Mouse (Mus musculus): Measurements from ENCODE around the gene Mgea5. TPM values are rescaled to one million over a fixed set of nuclear protein-coding genes. Genes with fewer than 3 reads are reported as not detected.

Mgea5 gene
- polyA plus RNA-seq, 1 experiment from 2014 or later: 93.2 TPM

DNA sequence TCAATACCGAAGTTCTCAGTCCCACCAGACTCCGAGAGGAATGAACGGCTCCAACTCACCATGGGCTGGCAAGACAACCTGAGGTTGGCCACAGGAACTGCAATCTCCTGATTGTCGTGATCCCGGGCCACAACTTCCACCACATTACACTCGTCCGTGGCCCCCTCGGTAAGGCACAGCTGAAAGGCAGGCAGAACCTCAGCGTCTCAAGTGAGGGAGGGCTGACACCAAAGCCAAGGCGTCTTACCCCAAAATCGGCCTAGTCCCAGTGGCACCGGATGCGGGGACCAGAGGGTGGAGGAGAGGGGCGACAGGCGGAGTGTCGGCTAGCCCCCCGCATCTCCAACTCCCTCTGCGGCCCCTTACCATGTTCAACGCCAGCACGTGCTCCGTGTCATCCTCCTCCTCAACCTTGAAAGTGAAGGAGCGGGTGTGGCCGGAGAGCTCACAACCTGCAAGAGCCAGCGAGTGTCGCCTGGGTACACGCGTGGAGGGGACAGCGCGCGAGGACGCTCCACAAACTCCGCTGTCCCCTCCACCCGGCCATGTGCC is 34.9 kb downstream of the Mgea5 start:
- no peak; the same call in 1 of the 2 replicates for ATAC-seq (ENCODE audit: low FRiP score)
- 3% methylated on average over 33 of the region's 33 CpGs for WGBS
- Histone ChIP-seq H3K4me3 (ENCODE audit: low read depth, low read length) (peak overlapping the region; percentile 80), H3K4me2 (replicated peaks; ENCODE audit: low read depth, low read length) (peak overlapping the region; percentile 97), H3K36me3 (ENCODE audit: control insufficient read depth, insufficient read depth, low read length) (peaks cover 5% of the 10 kb centered on the region), H3K27me3 (ENCODE audit: control insufficient read depth, insufficient read depth, low read length) (peaks cover 30% of the 10 kb centered on the region), H3K4me1 (replicated peaks; ENCODE audit: control insufficient read depth, insufficient read depth, low read length) (peaks cover 6% of the 10 kb centered on the region), H3K9ac (ENCODE audit: low read depth, low read length) (peak overlapping the region; percentile 79), H3K27ac (ENCODE audit: low read depth, low read length) (no peak overlapping the region), H3K9me3 (ENCODE audit: control insufficient read depth, low read length) (no peaks in the 10 kb centered on the region)
- DNase-seq (ENCODE audit: low spot score): peak; percentile 41

DNA sequence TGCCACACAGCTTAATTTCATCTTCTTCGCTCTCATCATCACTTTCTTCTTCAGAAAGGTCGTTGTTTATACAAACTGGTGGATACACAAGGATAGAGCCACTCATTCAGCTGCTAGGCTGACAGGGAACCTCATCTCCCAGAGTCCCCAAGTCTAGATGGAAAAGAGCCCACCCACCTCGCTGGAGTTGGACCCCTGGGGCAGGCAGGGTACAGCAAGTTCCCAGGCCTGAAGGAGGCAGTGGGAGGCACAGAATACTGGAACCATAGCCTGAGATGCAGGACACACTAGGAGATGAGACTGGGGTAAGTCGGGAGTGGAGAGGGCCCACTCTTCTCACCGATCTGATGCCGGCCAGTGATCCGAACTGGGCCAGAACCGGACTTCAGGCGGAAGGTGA is 35.4 kb downstream of the Mgea5 start:
- Histone ChIP-seq H3K36me3 (ENCODE audit: control insufficient read depth, insufficient read depth, low read length) (peaks cover 3% of the 10 kb centered on the region; the same call in 1 of the 2 replicates), H3K27me3 (ENCODE audit: control insufficient read depth, insufficient read depth, low read length) (peaks cover 36% of the 10 kb centered on the region), H3K4me3 (ENCODE audit: low read depth, low read length) (no peak overlapping the region), H3K9me3 (ENCODE audit: control insufficient read depth, low read length) (no peaks in the 10 kb centered on the region), H3K9ac (ENCODE audit: low read depth, low read length) (no peak overlapping the region), H3K27ac (ENCODE audit: low read depth, low read length) (no peak overlapping the region), H3K4me2 (replicated peaks; ENCODE audit: low read depth, low read length) (peak overlapping the region; percentile 97), H3K4me1 (replicated peaks; ENCODE audit: control insufficient read depth, insufficient read depth, low read length) (peaks cover 6% of the 10 kb centered on the region)
- WGBS: 55% methylated on average over 9 of the region's 9 CpGs
- ATAC-seq (ENCODE audit: low FRiP score) (no peak), DNase-seq (ENCODE audit: low spot score) (no peak)

DNA sequence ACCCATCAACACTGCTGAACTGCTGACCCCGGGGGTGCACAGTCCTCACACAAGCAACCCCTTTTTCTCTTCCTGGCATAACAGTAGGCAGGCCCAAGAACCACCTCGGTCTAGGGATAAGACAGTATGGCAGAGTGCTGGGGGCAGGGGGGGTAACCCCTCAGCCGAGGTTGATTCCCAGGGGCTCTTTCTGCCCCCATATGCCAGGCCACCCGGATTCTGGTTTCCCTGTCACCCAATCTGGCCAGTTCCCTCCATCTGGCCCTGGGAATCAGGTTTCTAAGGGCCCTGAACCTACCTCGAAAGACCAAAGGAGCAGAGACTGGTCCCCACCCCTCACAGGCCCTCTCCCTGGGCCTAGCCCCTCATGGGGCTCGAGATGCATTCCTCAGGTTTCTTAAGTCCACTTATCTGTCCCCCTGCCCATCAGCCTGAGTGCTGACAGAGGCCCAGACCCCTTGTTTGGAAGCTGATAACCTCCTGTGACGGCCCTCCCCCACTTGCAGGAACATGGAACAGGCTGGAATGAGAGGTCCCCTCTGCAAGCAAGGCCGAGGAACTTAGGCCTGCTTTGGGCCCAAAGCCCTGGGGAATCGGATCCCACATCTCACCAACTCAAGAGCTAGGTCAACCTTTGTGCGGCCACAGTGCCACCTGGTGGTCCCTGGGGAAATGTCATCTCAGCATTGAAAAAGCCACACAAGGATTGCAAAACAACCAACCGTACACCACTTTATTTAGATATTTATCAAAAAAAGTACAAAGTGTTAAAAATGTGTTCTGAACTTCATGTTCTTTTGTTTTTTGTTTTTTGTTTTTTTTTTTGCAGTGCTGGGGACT is 36.4 kb downstream of the Mgea5 start:
- no peak overlapping the region for H3K9ac ChIP-seq (ENCODE audit: low read depth, low read length)
- H3K36me3 ChIP-seq (ENCODE audit: control insufficient read depth, insufficient read depth, low read length): peaks cover 3% of the 10 kb centered on the region; the same call in 1 of the 2 replicates
- H3K4me3 ChIP-seq (ENCODE audit: low read depth, low read length): no peak overlapping the region
- H3K27me3 ChIP-seq (ENCODE audit: control insufficient read depth, insufficient read depth, low read length): peaks cover 45% of the 10 kb centered on the region
- no peaks in the 10 kb centered on the region for H3K9me3 ChIP-seq (ENCODE audit: control insufficient read depth, low read length)
- peaks cover 11% of the 10 kb centered on the region for H3K4me1 ChIP-seq (replicated peaks; ENCODE audit: control insufficient read depth, insufficient read depth, low read length)
- DNase-seq (ENCODE audit: low spot score): peak; percentile 91
- H3K4me2 ChIP-seq (replicated peaks; ENCODE audit: low read depth, low read length): no peak overlapping the region
- no peak overlapping the region for H3K27ac ChIP-seq (ENCODE audit: low read depth, low read length)
- WGBS: 36% methylated on average over 11 of the region's 11 CpGs
- ATAC-seq (ENCODE audit: low FRiP score): no peak

DNA sequence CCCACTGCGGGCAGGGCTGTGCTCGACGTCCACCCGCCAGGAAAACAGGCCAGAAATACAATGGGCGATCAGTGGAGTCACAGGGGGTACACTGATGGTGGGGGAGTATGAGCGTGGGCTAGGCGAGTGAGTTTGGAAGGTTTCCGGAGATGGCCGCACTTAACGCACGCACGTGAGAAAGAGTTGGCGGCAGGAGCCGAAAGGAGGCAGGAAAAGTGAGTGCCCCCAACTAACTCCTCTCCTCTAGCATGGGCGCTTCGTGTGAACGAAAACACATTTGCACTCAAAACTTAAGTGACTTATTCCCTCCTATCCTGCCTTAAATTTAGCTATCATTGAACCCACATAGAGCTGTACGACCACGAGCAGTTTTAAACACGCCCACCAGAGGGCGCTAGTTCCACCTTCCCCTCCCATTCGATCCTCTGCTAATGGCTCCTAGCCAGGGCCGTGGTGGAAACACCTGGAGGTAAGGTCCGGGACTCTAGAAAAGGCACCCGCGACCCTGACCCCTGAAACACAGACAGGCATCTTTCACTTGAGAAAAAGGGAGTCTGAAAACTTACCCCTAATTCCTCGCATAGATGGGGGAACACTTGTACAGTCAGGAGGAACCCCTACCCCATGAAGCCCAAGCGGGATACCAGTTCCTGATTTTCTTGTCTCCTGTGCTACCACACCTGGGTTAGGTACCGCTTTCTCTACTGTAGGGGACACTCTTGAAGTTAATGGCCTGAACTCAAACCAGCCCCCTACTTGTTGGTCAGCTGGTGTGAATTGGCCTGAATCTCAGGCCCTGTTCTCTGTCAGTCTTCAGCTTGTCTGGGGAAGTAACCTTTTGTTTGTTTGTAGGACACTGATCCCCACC is 37.2 kb downstream of the Mgea5 start:
- H3K36me3 ChIP-seq (ENCODE audit: control insufficient read depth, insufficient read depth, low read length): no peaks in the 10 kb centered on the region; the same call in 1 of the 2 replicates
- H3K27me3 ChIP-seq (ENCODE audit: control insufficient read depth, insufficient read depth, low read length): peaks cover 54% of the 10 kb centered on the region
- H3K4me2 ChIP-seq (replicated peaks; ENCODE audit: low read depth, low read length): no peak overlapping the region
- no peak overlapping the region for H3K4me3 ChIP-seq (ENCODE audit: low read depth, low read length)
- WGBS: 7% methylated on average over 29 of the region's 29 CpGs
- peaks cover 11% of the 10 kb centered on the region for H3K4me1 ChIP-seq (replicated peaks; ENCODE audit: control insufficient read depth, insufficient read depth, low read length)
- no peaks in the 10 kb centered on the region for H3K9me3 ChIP-seq (ENCODE audit: control insufficient read depth, low read length)
- no peak overlapping the region for H3K27ac ChIP-seq (ENCODE audit: low read depth, low read length)
- H3K9ac ChIP-seq (ENCODE audit: low read depth, low read length): no peak overlapping the region
- peak; percentile 58; the same call in 1 of the 2 replicates for ATAC-seq (ENCODE audit: low FRiP score)
- DNase-seq (ENCODE audit: low spot score): peak; percentile 87

DNA sequence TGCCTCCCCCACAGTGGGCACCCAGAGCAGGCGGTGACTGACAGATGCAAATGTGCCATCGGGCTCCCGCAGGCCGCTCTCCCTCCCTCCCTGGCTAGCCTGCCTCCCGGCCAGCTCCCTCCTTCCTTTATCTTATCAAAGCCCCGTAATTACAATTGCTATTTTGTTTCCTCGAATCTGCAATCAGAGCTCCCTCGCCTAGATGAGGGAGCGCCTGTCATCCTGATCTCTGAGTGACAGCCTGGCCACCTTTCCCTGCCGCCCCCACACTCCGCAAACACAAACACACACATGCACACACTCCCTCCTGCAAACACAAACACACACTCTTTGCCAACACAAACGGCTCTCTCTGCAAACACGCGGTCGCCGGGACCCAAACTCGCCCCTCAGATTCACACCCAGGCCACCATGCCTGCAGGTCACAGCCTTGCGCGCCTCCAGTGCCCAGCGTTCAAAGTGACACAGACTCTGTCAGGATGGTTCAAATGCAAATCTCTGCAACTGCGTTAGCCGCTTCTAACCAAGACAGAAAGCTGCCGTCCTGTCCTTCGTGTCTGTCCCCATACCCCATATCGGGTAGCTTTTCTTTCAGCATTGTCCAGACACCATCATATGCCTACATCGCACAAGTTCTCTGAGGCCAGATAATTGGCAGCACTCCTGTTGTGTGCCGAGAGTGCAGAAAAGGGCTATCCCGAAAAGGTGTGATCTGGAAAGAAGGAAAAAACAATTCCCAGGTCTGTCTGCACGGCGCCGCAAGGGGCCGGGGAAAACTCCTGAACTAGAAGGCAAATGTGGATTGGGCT is 38.1 kb downstream of the Mgea5 start:
- ATAC-seq (ENCODE audit: low FRiP score) (no peak), DNase-seq (ENCODE audit: low spot score) (peak; percentile 49)
- Histone ChIP-seq H3K9me3 (ENCODE audit: control insufficient read depth, low read length) (no peaks in the 10 kb centered on the region), H3K27ac (ENCODE audit: low read depth, low read length) (no peak overlapping the region), H3K4me1 (replicated peaks; ENCODE audit: control insufficient read depth, insufficient read depth, low read length) (peaks cover 11% of the 10 kb centered on the region), H3K27me3 (ENCODE audit: control insufficient read depth, insufficient read depth, low read length) (peaks cover 62% of the 10 kb centered on the region), H3K36me3 (ENCODE audit: control insufficient read depth, insufficient read depth, low read length) (no peaks in the 10 kb centered on the region), H3K9ac (ENCODE audit: low read depth, low read length) (no peak overlapping the region), H3K4me3 (ENCODE audit: low read depth, low read length) (no peak overlapping the region), H3K4me2 (replicated peaks; ENCODE audit: low read depth, low read length) (no peak overlapping the region)
- 1% methylated on average over 32 of the region's 32 CpGs for WGBS

DNA sequence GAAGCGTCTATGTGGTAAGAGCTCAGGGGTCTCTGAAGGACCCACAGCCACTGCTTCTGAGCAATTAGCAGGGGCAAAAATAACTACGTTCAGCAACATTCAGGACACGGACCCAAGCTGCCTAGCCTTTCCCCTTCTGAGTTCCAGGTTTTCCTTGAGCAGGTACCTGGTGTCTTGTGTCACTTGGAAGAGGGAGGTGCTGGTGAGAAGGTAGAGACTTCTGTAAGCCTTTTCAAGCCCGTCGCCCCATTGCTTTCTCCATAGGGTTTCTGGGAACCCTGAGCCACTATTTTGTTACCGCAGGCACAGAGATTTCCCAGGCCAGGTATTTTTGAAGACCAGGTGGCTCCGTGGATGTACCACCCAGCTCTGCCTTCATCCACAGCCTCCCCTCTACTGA is 40.0 kb downstream of the Mgea5 start:
- no peak overlapping the region for H3K27ac ChIP-seq (ENCODE audit: low read depth, low read length)
- WGBS: 16% methylated on average over 7 of the region's 7 CpGs
- DNase-seq (ENCODE audit: low spot score): no peak
- no peak overlapping the region for H3K4me3 ChIP-seq (ENCODE audit: low read depth, low read length)
- H3K9ac ChIP-seq (ENCODE audit: low read depth, low read length): no peak overlapping the region
- peaks cover 77% of the 10 kb centered on the region for H3K27me3 ChIP-seq (ENCODE audit: control insufficient read depth, insufficient read depth, low read length)
- no peaks in the 10 kb centered on the region for H3K9me3 ChIP-seq (ENCODE audit: control insufficient read depth, low read length)
- peaks cover 9% of the 10 kb centered on the region for H3K4me1 ChIP-seq (replicated peaks; ENCODE audit: control insufficient read depth, insufficient read depth, low read length)
- no peak for ATAC-seq (ENCODE audit: low FRiP score)
- no peak overlapping the region for H3K4me2 ChIP-seq (replicated peaks; ENCODE audit: low read depth, low read length)
- H3K36me3 ChIP-seq (ENCODE audit: control insufficient read depth, insufficient read depth, low read length): no peaks in the 10 kb centered on the region

DNA sequence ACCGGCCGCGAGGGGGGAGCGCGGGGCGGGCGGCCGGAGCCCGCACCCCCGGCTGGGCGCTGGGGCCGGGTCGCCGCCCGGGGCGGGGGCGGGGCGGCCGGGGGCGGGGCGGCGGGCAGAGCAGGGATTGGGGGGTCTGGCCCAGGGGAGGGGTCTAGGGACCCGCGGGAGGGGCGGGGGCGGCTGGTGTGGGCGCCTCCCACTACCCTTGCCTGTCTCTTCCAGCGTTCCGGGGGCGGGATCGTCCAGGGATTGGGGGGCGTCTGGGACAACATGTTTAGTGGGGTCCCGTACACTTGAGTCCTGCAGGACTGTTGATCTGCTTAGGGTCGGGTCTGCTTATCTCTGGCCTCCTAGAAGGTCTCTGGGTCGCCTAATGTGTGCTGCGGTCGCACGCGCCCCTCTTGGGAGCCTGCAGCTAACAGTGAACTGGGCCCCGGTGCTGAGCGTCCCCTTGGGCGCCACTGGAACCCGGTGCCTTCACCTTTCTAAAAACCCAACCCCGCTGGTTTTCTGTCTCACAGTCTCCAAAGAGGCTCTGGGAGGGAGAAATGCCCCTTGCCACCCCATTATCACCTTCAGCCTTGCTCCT is 40.6 kb downstream of the Mgea5 start:
- Histone ChIP-seq H3K27ac (ENCODE audit: low read depth, low read length) (no peak overlapping the region), H3K4me2 (replicated peaks; ENCODE audit: low read depth, low read length) (peak overlapping the region; percentile 59), H3K4me1 (replicated peaks; ENCODE audit: control insufficient read depth, insufficient read depth, low read length) (peaks cover 8% of the 10 kb centered on the region), H3K27me3 (ENCODE audit: control insufficient read depth, insufficient read depth, low read length) (peaks cover 82% of the 10 kb centered on the region), H3K9ac (ENCODE audit: low read depth, low read length) (0 out of 2 replicates have a peak overlapping the region, but pooled peaks have one; percentile 15), H3K9me3 (ENCODE audit: control insufficient read depth, low read length) (no peaks in the 10 kb centered on the region), H3K36me3 (ENCODE audit: control insufficient read depth, insufficient read depth, low read length) (no peaks in the 10 kb centered on the region), H3K4me3 (ENCODE audit: low read depth, low read length) (peak overlapping the region; percentile 29)
- DNase-seq (ENCODE audit: low spot score) (peak; percentile 50), ATAC-seq (ENCODE audit: low FRiP score) (no peak)
- 2% methylated on average over 19 of the region's 44 CpGs for WGBS
